Mouse (Mus musculus): ENCODE measurements at regions not wholly inside any gene's neighbourhood (a gene's known extent, or its start where the extent isn't known, plus 50 kb on each side); places are given as distances from the start of the nearest gene placed in this dataset.

GRCm38 (mm10) chr13:11268673-11269340 lies 837.9 kb downstream of the Ryr2 start:
- H3K27ac ChIP-seq (ENCODE audit: insufficient read depth, low read length): no peak overlapping the region
- no peaks in the 10 kb centered on the region for H3K36me3 ChIP-seq (ENCODE audit: control insufficient read depth, insufficient read depth, low read length, poor library complexity, severe bottlenecking)
- no peak overlapping the region for H3K4me3 ChIP-seq (ENCODE audit: low read depth, low read length)
- no peak overlapping the region for H3K9ac ChIP-seq (ENCODE audit: low read depth, poor library complexity, severe bottlenecking)
- H3K9me3 ChIP-seq (replicated peaks; ENCODE audit: control insufficient read depth, insufficient read depth, low read length, poor library complexity, severe bottlenecking): peaks cover 2% of the 10 kb centered on the region; the same call in 1 of the 2 replicates
- no peaks in the 10 kb centered on the region for H3K27me3 ChIP-seq (ENCODE audit: control insufficient read depth, insufficient read depth, low read length, poor library complexity, severe bottlenecking)
- TF ChIP-seq EP300 (IDR thresholded peaks at IDR 0.05; ENCODE audit: insufficient read depth, low read depth, low read length): no peak
- TF ChIP-seq CTCF (IDR thresholded peaks at IDR 0.05; ENCODE audit: low read depth, low read length): no peak
- TF ChIP-seq POLR2A (IDR thresholded peaks at IDR 0.05; ENCODE audit: insufficient read depth, low read length): no peak
- H3K4me1 ChIP-seq (ENCODE audit: control insufficient read depth, insufficient read depth, low read length): no peaks in the 10 kb centered on the region

- no peaks in the 10 kb centered on the region for H3K36me3 ChIP-seq (ENCODE audit: control insufficient read depth, insufficient read depth, low read length, poor library complexity, severe bottlenecking)
- no peak overlapping the region for H3K27ac ChIP-seq (ENCODE audit: insufficient read depth, low read length)
- H3K4me3 ChIP-seq (ENCODE audit: low read depth, low read length): no peak overlapping the region
- TF ChIP-seq POLR2A (IDR thresholded peaks at IDR 0.05; ENCODE audit: insufficient read depth, low read length) (no peak), EP300 (IDR thresholded peaks at IDR 0.05; ENCODE audit: insufficient read depth, low read depth, low read length) (no peak), CTCF (IDR thresholded peaks at IDR 0.05; ENCODE audit: low read depth, low read length) (no peak)
- no peaks in the 10 kb centered on the region; the same call in 1 of the 2 replicates for H3K9me3 ChIP-seq (replicated peaks; ENCODE audit: control insufficient read depth, insufficient read depth, low read length, poor library complexity, severe bottlenecking)
- H3K4me1 ChIP-seq (ENCODE audit: control insufficient read depth, insufficient read depth, low read length): no peaks in the 10 kb centered on the region
- no peaks in the 10 kb centered on the region for H3K27me3 ChIP-seq (ENCODE audit: control insufficient read depth, insufficient read depth, low read length, poor library complexity, severe bottlenecking)
- no peak overlapping the region for H3K9ac ChIP-seq (ENCODE audit: low read depth, poor library complexity, severe bottlenecking)
These were observed 859.2 kb downstream of the Ryr2 start for GRCm38 (mm10) chr13:11247541-11247940.

- no peak overlapping the region for H3K4me3 ChIP-seq (ENCODE audit: low read depth, low read length)
These were observed 856.2 kb upstream of the Chrm3 start for GRCm38 (mm10) chr13:11216671-11217330.

GRCm38 (mm10) chr13:11210109-11210508 lies 849.5 kb upstream of the Chrm3 start:
- H3K27me3 ChIP-seq (ENCODE audit: control insufficient read depth, insufficient read depth, low read length, poor library complexity, severe bottlenecking): no peaks in the 10 kb centered on the region
- H3K4me1 ChIP-seq (ENCODE audit: control insufficient read depth, insufficient read depth, low read length): no peaks in the 10 kb centered on the region
- H3K36me3 ChIP-seq (ENCODE audit: control insufficient read depth, insufficient read depth, low read length, poor library complexity, severe bottlenecking): no peaks in the 10 kb centered on the region
- 0 out of 2 replicates have a peak, but pooled peaks cover 2% of the 10 kb centered on the region for H3K9me3 ChIP-seq (replicated peaks; ENCODE audit: control insufficient read depth, insufficient read depth, low read length, poor library complexity, severe bottlenecking)
- TF ChIP-seq POLR2A (IDR thresholded peaks at IDR 0.05; ENCODE audit: insufficient read depth, low read length) (no peak), EP300 (IDR thresholded peaks at IDR 0.05; ENCODE audit: insufficient read depth, low read depth, low read length) (no peak), CTCF (IDR thresholded peaks at IDR 0.05; ENCODE audit: low read depth, low read length) (no peak)
- no peak overlapping the region for H3K27ac ChIP-seq (ENCODE audit: insufficient read depth, low read length)
- no peak overlapping the region for H3K4me3 ChIP-seq (ENCODE audit: low read depth, low read length)
- H3K9ac ChIP-seq (ENCODE audit: low read depth, poor library complexity, severe bottlenecking): no peak overlapping the region

More at GRCm38 (mm10) chr13:11216671-11217330, 856.2 kb upstream of the Chrm3 start:
- Histone ChIP-seq H3K27ac (ENCODE audit: insufficient read depth, low read length) (no peak overlapping the region), H3K27me3 (ENCODE audit: control insufficient read depth, insufficient read depth, low read length, poor library complexity, severe bottlenecking) (no peaks in the 10 kb centered on the region), H3K4me1 (ENCODE audit: control insufficient read depth, insufficient read depth, low read length) (no peaks in the 10 kb centered on the region), H3K9ac (ENCODE audit: low read depth, poor library complexity, severe bottlenecking) (no peak overlapping the region), H3K36me3 (ENCODE audit: control insufficient read depth, insufficient read depth, low read length, poor library complexity, severe bottlenecking) (no peaks in the 10 kb centered on the region), H3K9me3 (replicated peaks; ENCODE audit: control insufficient read depth, insufficient read depth, low read length, poor library complexity, severe bottlenecking) (no peaks in the 10 kb centered on the region)
- TF ChIP-seq POLR2A (IDR thresholded peaks at IDR 0.05; ENCODE audit: insufficient read depth, low read length): no peak
- TF ChIP-seq CTCF (IDR thresholded peaks at IDR 0.05; ENCODE audit: low read depth, low read length): no peak
- no peak for TF ChIP-seq EP300 (IDR thresholded peaks at IDR 0.05; ENCODE audit: insufficient read depth, low read depth, low read length)

- Histone ChIP-seq H3K4me3 (ENCODE audit: low read depth, low read length) (no peak overlapping the region), H3K9me3 (replicated peaks; ENCODE audit: control insufficient read depth, insufficient read depth, low read length, poor library complexity, severe bottlenecking) (0 out of 2 replicates have a peak, but pooled peaks cover 2% of the 10 kb centered on the region), H3K4me1 (ENCODE audit: control insufficient read depth, insufficient read depth, low read length) (no peaks in the 10 kb centered on the region), H3K27me3 (ENCODE audit: control insufficient read depth, insufficient read depth, low read length, poor library complexity, severe bottlenecking) (no peaks in the 10 kb centered on the region), H3K36me3 (ENCODE audit: control insufficient read depth, insufficient read depth, low read length, poor library complexity, severe bottlenecking) (no peaks in the 10 kb centered on the region), H3K27ac (ENCODE audit: insufficient read depth, low read length) (no peak overlapping the region), H3K9ac (ENCODE audit: low read depth, poor library complexity, severe bottlenecking) (no peak overlapping the region)
- TF ChIP-seq CTCF (IDR thresholded peaks at IDR 0.05; ENCODE audit: low read depth, low read length) (no peak), POLR2A (IDR thresholded peaks at IDR 0.05; ENCODE audit: insufficient read depth, low read length) (no peak), EP300 (IDR thresholded peaks at IDR 0.05; ENCODE audit: insufficient read depth, low read depth, low read length) (no peak)
These were observed 844.7 kb upstream of the Chrm3 start for GRCm38 (mm10) chr13:11205216-11205786.

GRCm38 (mm10) chr13:11201978-11202377 lies 841.3 kb upstream of the Chrm3 start:
- Histone ChIP-seq H3K36me3 (ENCODE audit: control insufficient read depth, insufficient read depth, low read length, poor library complexity, severe bottlenecking) (no peaks in the 10 kb centered on the region), H3K27me3 (ENCODE audit: control insufficient read depth, insufficient read depth, low read length, poor library complexity, severe bottlenecking) (no peaks in the 10 kb centered on the region), H3K9ac (ENCODE audit: low read depth, poor library complexity, severe bottlenecking) (no peak overlapping the region), H3K9me3 (replicated peaks; ENCODE audit: control insufficient read depth, insufficient read depth, low read length, poor library complexity, severe bottlenecking) (no peaks in the 10 kb centered on the region), H3K27ac (ENCODE audit: insufficient read depth, low read length) (no peak overlapping the region), H3K4me3 (ENCODE audit: low read depth, low read length) (no peak overlapping the region), H3K4me1 (ENCODE audit: control insufficient read depth, insufficient read depth, low read length) (no peaks in the 10 kb centered on the region)
- TF ChIP-seq EP300 (IDR thresholded peaks at IDR 0.05; ENCODE audit: insufficient read depth, low read depth, low read length): no peak
- TF ChIP-seq CTCF (IDR thresholded peaks at IDR 0.05; ENCODE audit: low read depth, low read length): no peak
- no peak for TF ChIP-seq POLR2A (IDR thresholded peaks at IDR 0.05; ENCODE audit: insufficient read depth, low read length)

All from ES-Bruce4 (cell line).